Mouse (Mus musculus): ENCODE measurements around the gene Usp26.

The Usp26 gene

GRCm38 (mm10) chrX:51801133-51801532 is at the start of gene Usp26:
Gene Usp26 (minus strand): TSS chrX:51801233.
- in situ Hi-C loops (cut with MboI; ENCODE audit: unreplicated experiment in 2 of 2) = no loop called here

- in situ Hi-C loops (cut with MboI; ENCODE audit: unreplicated experiment in 2 of 2) = no loop called here
Measured at GRCm38 (mm10) chrX:51814466-51815247, 13.6 kb upstream of the Usp26 start.

GRCm38 (mm10) chrX:51767457-51767856 is 33.6 kb downstream of the Usp26 start:
- in situ Hi-C loops (cut with MboI; ENCODE audit: unreplicated experiment in 2 of 2) = no loop called here

GRCm38 (mm10) chrX:51736450-51736849 is 64.6 kb downstream of the Usp26 start:
- in situ Hi-C loops (cut with MboI; ENCODE audit: unreplicated experiment in 2 of 2) = no loop called here

- in situ Hi-C loops (cut with MboI; ENCODE audit: unreplicated experiment in 2 of 2) = no loop called here
Measured at GRCm38 (mm10) chrX:51714086-51714745, 86.8 kb downstream of the Usp26 start.

- in situ Hi-C loops (cut with MboI; ENCODE audit: unreplicated experiment in 2 of 2) = no loop called here
Measured at GRCm38 (mm10) chrX:51712996-51713395, 88.0 kb downstream of the Usp26 start.

Measured in v-Abl transformed pro-B cells (cell line).